In the genomic region with DNA sequence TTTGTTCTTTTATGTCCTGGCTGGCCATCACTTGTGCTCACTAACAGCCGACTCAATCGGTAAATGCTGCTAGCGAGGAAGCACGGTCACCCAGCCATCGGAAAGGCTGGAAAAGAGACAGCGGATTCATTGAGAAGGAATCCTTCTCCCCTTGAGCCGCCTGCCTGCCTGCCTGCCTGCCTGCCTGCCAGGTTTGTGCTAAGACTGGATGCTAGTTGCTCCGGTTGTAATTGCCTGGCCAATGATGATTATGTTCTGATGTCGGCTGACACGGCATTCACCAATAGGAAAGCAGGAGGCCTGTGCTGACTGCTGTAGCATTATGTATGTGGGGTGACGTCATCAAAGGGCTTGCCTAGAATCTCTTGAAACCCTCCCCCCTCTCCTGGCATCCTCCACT, we compare ENCODE assay signal across 8 mouse cellular contexts. TPM values are rescaled to one million over a fixed set of nuclear protein-coding genes. Genes with fewer than 3 reads are reported as not detected.
A peak's percentile ranks its signal among the peaks of the same experiment; 100 is the strongest.
DNase-seq lines count a peak whose midpoint lies in the region; ATAC-seq and TF ChIP-seq lines count a peak whose summit lies in the region.

No protein-coding gene starts in this region.

- H3K9me3 ChIP-seq in MEL (replicated peaks; ENCODE audit: insufficient read depth, low read length), result no peaks in the 10 kb centered on the region
- H3K9me3 ChIP-seq in forebrain, postnatal 0 days (ENCODE audit: low read length), result no peaks in the 10 kb centered on the region
- H3K9me3 ChIP-seq in lung, embryonic 16.5 days (ENCODE audit: control insufficient read depth, low read length), result no peaks in the 10 kb centered on the region

- TF ChIP-seq RAD21 in MEL (IDR thresholded peaks at IDR 0.05; ENCODE audit: low read depth, low read length), result no peak

- TF ChIP-seq CTCF in MEL (IDR thresholded peaks at IDR 0.05 in 2 of 3, conservative IDR thresholded peaks at IDR 0.05 in 1 of 3; ENCODE audit: control insufficient read depth in 1 of 3, insufficient read depth in 1 of 3, low read depth in 2 of 3, low read length in 3 of 3, poor library complexity in 1 of 3, severe bottlenecking in 1 of 3), result no peak
- no peak for TF ChIP-seq CTCF in cerebellum, adult 2 months (IDR thresholded peaks at IDR 0.05; ENCODE audit: borderline replicate concordance, insufficient read depth, low read depth, low read length)
- TF ChIP-seq CTCF in forebrain, postnatal 0 days (IDR thresholded peaks at IDR 0.05; ENCODE audit: low read depth), result no peak

- peaks cover 0 to 20% of the 10 kb centered on the region in 2 experiments; a peak in 2 of 4 replicates for H3K36me3 ChIP-seq in MEL (ENCODE audit: control insufficient read depth in 1 of 2, insufficient read depth in 2 of 2, low read length in 2 of 2)
- no peaks in the 10 kb centered on the region for H3K36me3 ChIP-seq in forebrain, postnatal 0 days (ENCODE audit: insufficient read depth)
- H3K36me3 ChIP-seq in lung, embryonic 16.5 days (ENCODE audit: control insufficient read depth, insufficient read depth, low read length), result no peaks in the 10 kb centered on the region

- no peaks in the 10 kb centered on the region for H3K27me3 ChIP-seq in MEL (ENCODE audit: control insufficient read depth in 1 of 2, insufficient read depth in 2 of 2, low read length in 2 of 2)
- no peaks in the 10 kb centered on the region for H3K27me3 ChIP-seq in cerebellum, adult 2 months (ENCODE audit: control insufficient read depth, insufficient read depth, low read length)
- H3K27me3 ChIP-seq in forebrain, postnatal 0 days (ENCODE audit: insufficient read depth, low read length), result no peaks in the 10 kb centered on the region
- no peaks in the 10 kb centered on the region for H3K27me3 ChIP-seq in lung, embryonic 16.5 days (ENCODE audit: control insufficient read depth, insufficient read depth, low read depth, low read length)

- peak overlapping the region; percentile 57 for H3K27ac ChIP-seq in MEL (ENCODE audit: control insufficient read depth, low read depth, low read length)
- peak overlapping the region; percentile 60; the same call in 1 of the 2 replicates for H3K27ac ChIP-seq in cerebellum, adult 2 months (ENCODE audit: insufficient read depth, low read length)
- peak overlapping the region; percentile 96 for H3K27ac ChIP-seq in forebrain, postnatal 0 days (ENCODE audit: low read depth, low read length)
- H3K27ac ChIP-seq in lung, embryonic 16.5 days (ENCODE audit: low read length), result peak overlapping the region; percentile 89

- under 1% methylated on average over 11 of the region's 11 CpGs for WGBS in cerebellum, adult 2 months
- under 1% methylated on average over 11 of the region's 11 CpGs for WGBS in forebrain, postnatal 0 days
- under 1% methylated on average over 11 of the region's 11 CpGs for WGBS in lung, embryonic 16.5 days

- peak overlapping the region; percentile 40 to 59 for H3K4me3 ChIP-seq in MEL (ENCODE audit: control insufficient read depth in 1 of 2, insufficient read depth in 1 of 2, low read depth in 2 of 2, low read length in 2 of 2)
- H3K4me3 ChIP-seq in cerebellum, adult 2 months (replicated peaks; ENCODE audit: insufficient read depth, low read depth, low read length), result peak overlapping the region; percentile 85
- peak overlapping the region; percentile 92 for H3K4me3 ChIP-seq in forebrain, postnatal 0 days (ENCODE audit: low read depth, low read length)
- peak overlapping the region; percentile 48 for H3K4me3 ChIP-seq in lung, embryonic 16.5 days (ENCODE audit: low read length)

- DNase-seq in MEL (ENCODE audit: low read depth, low spot score), result peak; percentile 98
- peak; percentile 93 to 98 for DNase-seq in cerebellum, adult 2 months
- DNase-seq in forebrain, postnatal 0 days, result peak; percentile 97
- DNase-seq in layer of hippocampus, adult 9-10 months (ENCODE audit: low spot score), result peak; percentile 96
- peak; percentile 68 for DNase-seq in ovary, postnatal 10 days (ENCODE audit: low spot score)
- peak; percentile 87 to 88 for DNase-seq in thymus, postnatal 10 days (ENCODE audit: low spot score in 2 of 2)

- peaks cover 4 to 13% of the 10 kb centered on the region in 2 experiments; a peak in 3 of 4 replicates for H3K4me1 ChIP-seq in MEL (ENCODE audit: control insufficient read depth in 1 of 2, insufficient read depth in 2 of 2, low read length in 2 of 2)
- peaks cover 6% of the 10 kb centered on the region for H3K4me1 ChIP-seq in cerebellum, adult 2 months (ENCODE audit: control insufficient read depth, insufficient read depth, low read length)
- H3K4me1 ChIP-seq in forebrain, postnatal 0 days (ENCODE audit: insufficient read depth), result peaks cover 20% of the 10 kb centered on the region
- H3K4me1 ChIP-seq in lung, embryonic 16.5 days (replicated peaks; ENCODE audit: control insufficient read depth, insufficient read depth, low read length), result peaks cover 17% of the 10 kb centered on the region

- TF ChIP-seq EP300 in MEL (IDR thresholded peaks at IDR 0.05; ENCODE audit: low read depth in 1 of 2, low read length in 2 of 2), result no peak

- peak; percentile 94 for ATAC-seq in forebrain, postnatal 0 days
- ATAC-seq in hematopoietic stem cell, adult 5-6 weeks (replicated peaks in 1 of 2; ENCODE audit: insufficient read depth in 1 of 2, low FRiP score in 2 of 2, low TSS enrichment in 1 of 2, low read depth in 1 of 2, poor library complexity in 2 of 2, severe bottlenecking in 2 of 2), result peak; percentile 91 to 92
- peak; percentile 94 for ATAC-seq in lung, embryonic 16.5 days (ENCODE audit: low read depth)

- H3K4me2 ChIP-seq in forebrain, postnatal 0 days (ENCODE audit: low read depth), result peak overlapping the region; percentile 74
- H3K4me2 ChIP-seq in lung, embryonic 16.5 days (ENCODE audit: low read depth, low read length), result peak overlapping the region; percentile 49

- peak overlapping the region; percentile 75 for H3K9ac ChIP-seq in MEL (ENCODE audit: control insufficient read depth, low read depth, low read length, poor library complexity, severe bottlenecking)
- peak overlapping the region; percentile 92 for H3K9ac ChIP-seq in forebrain, postnatal 0 days
- peak overlapping the region; percentile 66 for H3K9ac ChIP-seq in lung, embryonic 16.5 days (ENCODE audit: low read length)

- peak; percentile 74 to 78; a peak in 3 of 4 replicates for TF ChIP-seq POLR2A in MEL (IDR thresholded peaks at IDR 0.05; ENCODE audit: control insufficient read depth in 1 of 2, insufficient read depth in 1 of 2, low read depth in 1 of 2, low read length in 2 of 2, poor library complexity in 1 of 2)
- TF ChIP-seq POLR2A in cerebellum, adult 2 months (IDR thresholded peaks at IDR 0.05; ENCODE audit: borderline replicate concordance, insufficient read depth, low read length), result peak; percentile 95

- H3K79me2 ChIP-seq in MEL (ENCODE audit: control insufficient read depth, insufficient read depth, low read length, poor library complexity), result peaks cover 26% of the 10 kb centered on the region

TF ChIP-seq in MEL, 35 proteins besides CTCF, POLR2A, EP300 and RAD21:
- no peak for TF ChIP-seq ZNF384 (IDR thresholded peaks at IDR 0.05; ENCODE audit: low read depth, low read length)
- TF ChIP-seq USF1 (IDR thresholded peaks at IDR 0.05; ENCODE audit: low read depth, low read length), result peak; percentile 89
- TF ChIP-seq TAL1 (IDR thresholded peaks at IDR 0.05; ENCODE audit: low read length), result no peak
- peak; percentile 64 for TF ChIP-seq TCF12 (IDR thresholded peaks at IDR 0.05; ENCODE audit: low read depth, low read length)
- TF ChIP-seq NELFE (IDR thresholded peaks at IDR 0.05; ENCODE audit: low read depth, low read length), result peak; percentile 75
- no peak for TF ChIP-seq MAFK (IDR thresholded peaks at IDR 0.05; ENCODE audit: borderline replicate concordance, low read depth, low read length)
- 0 out of 2 replicates have a peak, but pooled peaks have one; percentile 62 for TF ChIP-seq HCFC1 (IDR thresholded peaks at IDR 0.05; ENCODE audit: low read depth, low read length)
- no peak for TF ChIP-seq E2F4 (IDR thresholded peaks at IDR 0.05; ENCODE audit: borderline replicate concordance, low read depth, low read length)
- no peak for TF ChIP-seq ELF1 (IDR thresholded peaks at IDR 0.05; ENCODE audit: low read depth, low read length)
- no peak for TF ChIP-seq MEF2A (IDR thresholded peaks at IDR 0.05; ENCODE audit: extremely low read depth, insufficient replicate concordance, low read depth, low read length, poor library complexity, severe bottlenecking)
- TF ChIP-seq POLR2AphosphoS5 (IDR thresholded peaks at IDR 0.05; ENCODE audit: borderline replicate concordance, low read depth, low read length), result no peak
- no peak for TF ChIP-seq NRF1 (IDR thresholded peaks at IDR 0.05; ENCODE audit: insufficient read depth, low read depth, low read length, poor library complexity, severe bottlenecking)
- 0 out of 2 replicates have a peak, but pooled peaks have one; percentile 32 for TF ChIP-seq ETS1 (IDR thresholded peaks at IDR 0.05; ENCODE audit: low read depth, low read length)
- TF ChIP-seq ZMIZ1 (IDR thresholded peaks at IDR 0.05; ENCODE audit: low read depth, low read length), result no peak
- peak; percentile 88 for TF ChIP-seq POLR2AphosphoS2 (IDR thresholded peaks at IDR 0.05; ENCODE audit: low read length)
- TF ChIP-seq SIN3A (IDR thresholded peaks at IDR 0.05; ENCODE audit: low read length), result no peak
- TF ChIP-seq TBP (IDR thresholded peaks at IDR 0.05; ENCODE audit: low read depth, low read length), result peak; percentile 91
- no peak for TF ChIP-seq BHLHE40 (IDR thresholded peaks at IDR 0.05; ENCODE audit: borderline replicate concordance, low read depth, low read length)
- TF ChIP-seq RCOR1 (IDR thresholded peaks at IDR 0.05; ENCODE audit: low read depth, low read length), result no peak
- no peak for TF ChIP-seq ZKSCAN1 (IDR thresholded peaks at IDR 0.05; ENCODE audit: low read depth, low read length)
- TF ChIP-seq JUND (IDR thresholded peaks at IDR 0.05; ENCODE audit: low read depth, low read length), result peak; percentile 91; the same call in 1 of the 2 replicates
TF ChIP-seq in MEL: peak in this region for 8.

RNA-seq across cellular contexts. Expression of a gene that starts 4.0 kb away (rescaled TPM):
- 13.4 and 15.0 TPM in 2 replicates for total RNA-seq in MEL (2012; rRNA removed)
- polyA plus RNA-seq in MEL (2012; ENCODE audit: insufficient read depth in 1 of 2, insufficient read length in 2 of 2, low read depth in 1 of 2, low replicate concordance in 2 of 2, missing spikeins in 1 of 2), result 10 to 100 TPM in 1 of 2 experiments, not detected in 1; 17.2 TPM
- polyA plus RNA-seq in cerebellum, adult 2 months (2012; rRNA removed), result 38.3 and 40.6 TPM in 2 replicates
- total RNA-seq in forebrain, postnatal 0 days (2014; rRNA removed), result 46.9 and 51.9 TPM in 2 replicates
- 28.2 and 39.1 TPM in 2 replicates for polyA plus RNA-seq in forebrain, postnatal 0 days (2015; fragmentation: Nextera tagmentation; extraction: Ambion mirVana)
- 24.1 and 26.6 TPM in 2 replicates for total RNA-seq in hematopoietic stem cell, adult 5-6 weeks (2017)
- 8.1 and 12.3 TPM in 2 replicates for polyA plus RNA-seq in lung, embryonic 16.5 days (2015; fragmentation: Nextera tagmentation; extraction: Ambion mirVana)

Comparison
In these comparisons a context has a peak if more than half of its experiments do, and no peak if none do; other contexts are left out.
1. Peak in every context shown above with its lines: DNase-seq, ATAC-seq, H3K4me3 ChIP-seq and H3K27ac ChIP-seq.